Mouse (Mus musculus) hindbrain, postnatal 0 days (tissue): ENCODE results near the gene Tmem178b. TPM values are rescaled to one million over a fixed set of nuclear protein-coding genes. Genes with fewer than 3 reads are reported as not detected.

Source experiments
- ATAC-seq: fragments of 200-750 bp; cut with Nextera tagmentation; 2 replicates; pipeline ENCODE4 v1.8.0; 2017; ENCODE audit warnings: mild to moderate bottlenecking, moderate TSS enrichment, moderate library complexity
- DNase-seq: peaks from one replicate; pipeline ENCODE4 v3.0.0-alpha.2; 2015; ENCODE audit warnings: low spot score
- H3K27ac ChIP-seq: fragments of 300-500 bp; sonication (generic); 2 replicates; pipeline ENCODE4 v1.5.1; 2014; ENCODE audit warnings: mild to moderate bottlenecking
- H3K27me3 ChIP-seq: fragments of 300-500 bp; sonication (generic); 2 replicates; pipeline ENCODE4 v1.6.1; 2014; ENCODE audit warnings: low read length, mixed read lengths; ENCODE audit not compliant: insufficient read depth
- H3K36me3 ChIP-seq: fragments of 300-500 bp; sonication (generic); 2 replicates; pipeline ENCODE4 v1.6.1; 2014; ENCODE audit warnings: low read length, mixed read lengths; ENCODE audit not compliant: insufficient read depth
- H3K4me1 ChIP-seq: fragments of 300-500 bp; sonication (generic); 2 replicates; pipeline ENCODE4 v1.6.1; 2014; ENCODE audit warnings: antibody characterized with exemption, low read length, mixed read lengths; ENCODE audit not compliant: insufficient read depth
- H3K4me2 ChIP-seq: fragments of 300-500 bp; sonication (generic); 2 replicates; pipeline ENCODE4 v1.6.1; 2014; ENCODE audit warnings: low read depth, mild to moderate bottlenecking, low read length, moderate library complexity, mixed read lengths
- H3K4me3 ChIP-seq: fragments of 300-500 bp; sonication (generic); 2 replicates; pipeline ENCODE4 v1.5.1; 2014; ENCODE audit warnings: low read length
- H3K9ac ChIP-seq: fragments of 300-500 bp; sonication (generic); replicated peaks from 2 replicates; pipeline ENCODE4 v1.6.1; 2014; ENCODE audit warnings: mild to moderate bottlenecking, low read length, moderate library complexity, mixed read lengths
- H3K9me3 ChIP-seq: fragments of 300-500 bp; sonication (generic); 2 replicates; pipeline ENCODE4 v1.6.1; 2016; ENCODE audit warnings: low read length, mixed read lengths
- CTCF ChIP-seq: IDR thresholded peaks from 2 replicates; pipeline ENCODE4 v1.5.1; 2016; ENCODE audit warnings: antibody characterized with exemption, control low read depth, low read depth
- WGBS: fragments of 180-500 bp; shearing (Covaris S2); extraction: QIAGEN DNeasy Blood & Tissue Kit; methylation state at CpG from one replicate; pipeline ENCODE4 v1.1.7; 2014; 5-methylcytosine and 5-hydroxymethylcytosine counted together
- polyA plus RNA-seq: library from polyadenylated mRNA; unstranded; fragments of >200 nt; fragmentation: Nextera tagmentation; extraction: Ambion mirVana; gene quantifications from 2 replicates; pipeline ENCODE4 v1.2.1, GENCODE M21; 2015
- total RNA-seq: library from RNA; depleted of rRNA; stranded (reverse); fragments of >200 nt; gene quantifications from 2 replicates; pipeline ENCODE4 v1.2.3, GENCODE M21; 2014; rRNA removed

The Tmem178b gene
- total RNA-seq (127 and 146 TPM in 2 replicates), polyA plus RNA-seq (29.8 and 31.4 TPM in 2 replicates)

- DNase-seq (peak; percentile 65), ATAC-seq (peak; percentile 25)
- H3K9me3 ChIP-seq = no peaks in the 10 kb centered on the region
- H3K27me3 ChIP-seq = no peaks in the 10 kb centered on the region
- under 1% methylated on average over 57 of the region's 63 CpGs for WGBS
- H3K4me3 ChIP-seq = peak within 1 kb of the TSS; percentile 82
- H3K4me2 ChIP-seq = peak within 1 kb of the TSS; percentile 77
- TF ChIP-seq CTCF = peak; percentile 43; the same call in 1 of the 2 replicates
- H3K36me3 ChIP-seq = no peaks in the 10 kb centered on the region
- peaks cover 3% of the 10 kb centered on the region; the same call in 1 of the 2 replicates for H3K4me1 ChIP-seq
- H3K27ac ChIP-seq = peak within 1 kb of the TSS; percentile 98
- H3K9ac ChIP-seq = peak within 1 kb of the TSS; percentile 88
Observed at GRCm38 (mm10) chr6:39872901-39873591, at the start of gene Tmem178b. TSS of gene Tmem178b (plus strand) at chr6:39873271.

GRCm38 (mm10) chr6:39828736-39829135, 44.3 kb upstream of the Tmem178b start:
- WGBS = 80% methylated on average over 5 of the region's 5 CpGs
- Histone ChIP-seq H3K4me3 (no peak overlapping the region), H3K36me3 (no peaks in the 10 kb centered on the region), H3K27ac (no peak overlapping the region), H3K4me2 (no peak overlapping the region), H3K9ac (no peak overlapping the region), H3K9me3 (no peaks in the 10 kb centered on the region), H3K4me1 (no peaks in the 10 kb centered on the region), H3K27me3 (no peaks in the 10 kb centered on the region)
- no peak for ATAC-seq
- no peak for DNase-seq
- TF ChIP-seq CTCF = no peak

- TF ChIP-seq CTCF = no peak
- Histone ChIP-seq H3K36me3 (no peaks in the 10 kb centered on the region), H3K27ac (no peak overlapping the region), H3K9ac (no peak overlapping the region), H3K27me3 (no peaks in the 10 kb centered on the region), H3K9me3 (no peaks in the 10 kb centered on the region), H3K4me1 (no peaks in the 10 kb centered on the region), H3K4me2 (no peak overlapping the region), H3K4me3 (no peak overlapping the region)
- DNase-seq (peak; percentile 25), ATAC-seq (peak; percentile 67)
- WGBS = 70% methylated on average over 14 of the region's 14 CpGs
Observed at GRCm38 (mm10) chr6:39843698-39844342, 29.3 kb upstream of the Tmem178b start.

- DNase-seq = no peak
- Histone ChIP-seq H3K36me3 (no peaks in the 10 kb centered on the region), H3K27ac (no peak overlapping the region), H3K9me3 (no peaks in the 10 kb centered on the region), H3K9ac (no peak overlapping the region), H3K4me1 (no peaks in the 10 kb centered on the region), H3K4me3 (no peak overlapping the region), H3K27me3 (no peaks in the 10 kb centered on the region), H3K4me2 (no peak overlapping the region)
- WGBS = 84% methylated on average over 2 of the region's 2 CpGs
- no peak for ATAC-seq
- no peak for TF ChIP-seq CTCF
Observed at GRCm38 (mm10) chr6:39847538-39847937, 25.5 kb upstream of the Tmem178b start.

GRCm38 (mm10) chr6:39848766-39849165, 24.3 kb upstream of the Tmem178b start:
- Histone ChIP-seq H3K27me3 (no peaks in the 10 kb centered on the region), H3K36me3 (no peaks in the 10 kb centered on the region), H3K27ac (no peak overlapping the region), H3K4me3 (no peak overlapping the region), H3K9me3 (no peaks in the 10 kb centered on the region), H3K9ac (no peak overlapping the region), H3K4me2 (no peak overlapping the region), H3K4me1 (no peaks in the 10 kb centered on the region)
- TF ChIP-seq CTCF = peak; percentile 29; the same call in 1 of the 2 replicates
- DNase-seq = no peak
- 58% methylated on average over 7 of the region's 7 CpGs for WGBS
- no peak for ATAC-seq

- Histone ChIP-seq H3K27me3 (no peaks in the 10 kb centered on the region), H3K4me2 (no peak overlapping the region), H3K27ac (no peak overlapping the region), H3K36me3 (no peaks in the 10 kb centered on the region), H3K4me3 (no peak overlapping the region), H3K9me3 (no peaks in the 10 kb centered on the region), H3K9ac (no peak overlapping the region), H3K4me1 (no peaks in the 10 kb centered on the region)
- DNase-seq (no peak), ATAC-seq (no peak)
- no peak for TF ChIP-seq CTCF
- WGBS = 76% methylated on average over 4 of the region's 4 CpGs
Observed at GRCm38 (mm10) chr6:39849667-39850066, 23.4 kb upstream of the Tmem178b start.
